Mouse (Mus musculus): ENCODE data around the gene Pgc. TPM values are rescaled to one million over a fixed set of nuclear protein-coding genes. Genes with fewer than 3 reads are reported as not detected.

Pgc gene
- polyA plus RNA-seq, 1 experiment from 2014 or later, result not detected

DNA sequence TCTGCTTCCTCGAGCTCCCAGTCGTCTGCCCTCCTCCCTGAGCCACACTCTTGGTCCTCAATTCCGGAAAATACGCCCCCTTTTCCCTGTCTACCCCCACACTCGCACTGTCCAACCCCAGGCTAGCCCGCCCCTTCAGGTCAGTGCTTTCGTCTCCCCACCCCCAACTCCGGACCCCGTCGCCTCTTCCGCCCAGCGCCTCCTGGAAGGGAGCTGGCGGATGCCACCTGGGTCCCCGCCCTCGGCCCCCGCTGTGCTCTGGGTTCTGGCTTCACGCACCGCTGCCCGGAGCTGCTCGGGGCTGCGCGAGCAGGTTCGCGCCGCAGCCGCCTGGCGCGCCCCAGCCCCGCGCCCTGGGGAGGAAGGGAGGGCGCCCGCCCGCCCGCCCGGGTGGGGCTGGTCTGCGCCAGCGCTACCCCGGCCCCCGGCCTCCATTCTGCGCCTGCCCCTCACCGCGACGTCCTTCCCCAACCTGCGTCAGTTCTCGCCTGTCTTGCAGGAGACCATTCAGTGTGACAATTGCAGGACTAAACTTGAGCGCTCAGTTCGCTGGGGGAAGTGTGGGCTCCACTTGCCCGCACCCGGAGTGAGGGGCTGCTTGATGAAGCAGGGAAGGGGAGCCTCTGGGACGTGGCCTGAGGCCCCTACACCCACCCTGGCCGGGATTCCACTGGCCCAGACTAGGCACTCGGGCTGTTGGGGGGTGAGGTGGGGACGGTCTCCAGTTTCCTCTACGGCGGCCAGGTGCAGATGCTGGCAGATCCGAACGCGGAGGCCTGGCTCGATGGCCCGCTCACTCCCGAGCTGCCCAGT, 11.6 kb downstream of the Pgc start:
- Histone ChIP-seq H3K4me1 (replicated peaks) (peaks cover 27% of the 10 kb centered on the region), H3K4me3 (replicated peaks) (peak overlapping the region; percentile 74), H3K27ac (peak overlapping the region; percentile 84), H3K9ac (replicated peaks) (peak overlapping the region; percentile 69), H3K9me3 (no peaks in the 10 kb centered on the region), H3K27me3 (peaks cover 27% of the 10 kb centered on the region), H3K4me2 (peak overlapping the region; percentile 98), H3K36me3 (no peaks in the 10 kb centered on the region)
- WGBS, result under 1% methylated on average over 56 of the region's 61 CpGs
- ATAC-seq (ENCODE audit: insufficient number of reproducible peaks, insufficient read depth, low FRiP score, low TSS enrichment, low read depth), result peak; percentile 44

DNA sequence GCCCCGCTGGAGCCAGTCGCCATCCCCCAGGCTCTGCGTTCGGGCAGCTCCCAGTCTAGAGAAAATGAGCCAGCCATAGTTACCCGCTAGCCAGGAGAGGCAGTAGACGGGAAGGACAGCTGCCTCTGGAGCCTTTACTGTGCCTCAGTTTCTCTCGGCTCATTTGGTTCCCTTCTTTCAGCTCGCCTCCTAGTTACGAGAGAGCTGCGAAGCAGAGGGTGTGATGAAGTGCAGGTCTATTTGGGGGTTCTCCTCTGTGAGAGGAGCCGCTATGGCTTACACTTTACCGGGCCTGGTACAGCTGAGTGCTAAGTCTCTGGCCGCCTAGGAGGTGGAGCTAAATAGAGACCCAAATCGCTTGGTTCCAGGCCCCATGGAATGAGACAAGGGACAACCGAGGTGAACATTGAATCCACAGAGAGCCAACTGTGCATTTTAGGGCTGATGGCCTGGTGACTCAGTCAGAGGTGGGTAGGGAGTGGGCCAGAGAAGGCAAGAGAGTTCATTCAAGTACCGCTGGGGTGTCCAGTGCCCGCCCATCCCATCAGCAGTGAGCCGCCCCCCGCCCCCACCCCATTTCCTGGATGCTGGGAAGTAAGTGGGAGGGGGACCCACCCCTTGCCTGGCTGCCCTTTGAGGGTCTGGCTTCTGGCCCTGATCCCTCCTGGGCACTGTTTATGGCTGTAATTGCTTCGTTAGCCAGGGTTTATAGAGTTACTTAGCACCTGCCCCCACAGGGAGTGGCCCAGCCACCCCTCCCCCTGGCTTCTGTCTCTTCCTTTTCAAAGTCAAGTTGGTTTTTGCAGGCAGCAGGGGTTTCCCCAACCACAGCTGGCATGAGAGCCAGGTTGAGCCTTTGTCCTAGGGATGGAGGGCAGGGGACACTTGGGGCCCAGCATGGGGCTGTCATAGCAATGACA, 12.5 kb downstream of the Pgc start:
- Histone ChIP-seq H3K27me3 (peaks cover 27% of the 10 kb centered on the region), H3K27ac (peak overlapping the region; percentile 84), H3K9me3 (no peaks in the 10 kb centered on the region), H3K4me2 (peak overlapping the region; percentile 98), H3K36me3 (no peaks in the 10 kb centered on the region), H3K9ac (replicated peaks) (peak overlapping the region; percentile 69), H3K4me1 (replicated peaks) (peaks cover 27% of the 10 kb centered on the region), H3K4me3 (replicated peaks) (peak overlapping the region; percentile 74)
- 0 out of 2 replicates have a peak, but pooled peaks have one; percentile 23 for ATAC-seq (ENCODE audit: insufficient number of reproducible peaks, insufficient read depth, low FRiP score, low TSS enrichment, low read depth)
- WGBS, result 3% methylated on average over 20 of the region's 20 CpGs

DNA sequence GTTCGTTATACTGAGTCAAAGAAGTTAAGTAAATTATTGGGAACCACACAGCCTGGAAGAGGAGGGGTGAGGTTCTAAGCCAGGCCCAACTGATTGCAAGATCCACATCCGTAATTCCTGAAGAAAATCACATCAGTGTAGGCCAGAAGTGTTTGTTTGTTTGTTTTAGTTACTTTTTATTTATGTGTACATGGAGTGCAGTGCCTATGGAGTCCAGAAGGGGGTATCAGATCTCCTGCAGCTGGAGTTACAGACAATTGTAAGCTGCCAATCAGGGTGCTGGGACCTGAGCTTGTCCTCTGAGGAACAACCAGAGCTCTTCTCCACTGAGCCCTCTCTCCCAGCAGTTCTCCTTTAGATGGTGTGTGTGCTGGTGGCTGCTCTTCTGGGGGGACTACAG, 13.5 kb downstream of the Pgc start:
- no peak overlapping the region for H3K4me3 ChIP-seq (replicated peaks)
- no peak for ATAC-seq (ENCODE audit: insufficient number of reproducible peaks, insufficient read depth, low FRiP score, low TSS enrichment, low read depth)
- H3K9me3 ChIP-seq, result peaks cover 8% of the 10 kb centered on the region; the same call in 1 of the 2 replicates
- H3K27me3 ChIP-seq, result peaks cover 27% of the 10 kb centered on the region
- peaks cover 27% of the 10 kb centered on the region for H3K4me1 ChIP-seq (replicated peaks)
- no peak overlapping the region for H3K4me2 ChIP-seq
- H3K36me3 ChIP-seq, result no peaks in the 10 kb centered on the region
- 41% methylated on average over 2 of the region's 2 CpGs for WGBS
- no peak overlapping the region for H3K9ac ChIP-seq (replicated peaks)
- H3K27ac ChIP-seq, result no peak overlapping the region

DNA sequence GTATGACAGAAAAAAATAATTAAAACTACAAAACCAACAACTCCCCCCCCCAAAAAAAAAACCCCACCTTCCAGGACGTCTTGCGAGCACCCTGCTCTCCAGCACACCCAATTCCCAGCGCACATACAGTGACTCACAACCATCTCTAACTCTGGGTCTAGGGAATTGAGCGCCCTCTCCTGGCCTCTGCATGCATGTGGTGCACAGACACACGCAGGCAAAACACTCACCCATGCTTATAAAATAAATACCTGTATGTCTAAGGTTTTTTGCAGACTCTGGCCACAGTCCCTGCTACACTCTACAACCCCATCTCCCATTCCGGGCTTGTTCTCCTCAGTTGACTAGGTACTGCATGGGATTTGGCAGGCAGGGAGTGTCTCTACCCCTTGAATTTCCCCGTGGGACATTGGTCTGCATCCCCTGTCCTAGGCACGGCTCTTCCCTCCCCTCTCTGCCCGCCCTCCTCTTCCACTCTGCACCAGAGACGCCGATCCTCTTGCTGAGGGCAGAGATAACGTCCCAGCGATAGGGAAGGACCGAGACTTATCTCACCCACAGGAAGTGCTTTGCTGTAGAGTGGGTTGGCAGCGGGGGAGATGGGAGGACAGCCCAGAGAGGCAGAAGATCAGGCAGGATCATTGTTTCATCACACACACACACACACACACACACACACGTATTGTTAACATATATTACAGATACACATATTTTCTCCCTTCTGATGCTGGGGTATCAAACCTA, 16.5 kb downstream of the Pgc start:
- ATAC-seq (ENCODE audit: insufficient number of reproducible peaks, insufficient read depth, low FRiP score, low TSS enrichment, low read depth), result no peak
- peaks cover 20% of the 10 kb centered on the region for H3K27me3 ChIP-seq
- H3K4me2 ChIP-seq, result no peak overlapping the region
- H3K9ac ChIP-seq (replicated peaks), result no peak overlapping the region
- peaks cover 22% of the 10 kb centered on the region for H3K4me1 ChIP-seq (replicated peaks)
- no peak overlapping the region for H3K27ac ChIP-seq
- H3K4me3 ChIP-seq (replicated peaks), result no peak overlapping the region
- peaks cover 8% of the 10 kb centered on the region; the same call in 1 of the 2 replicates for H3K9me3 ChIP-seq
- 42% methylated on average over 16 of the region's 16 CpGs for WGBS
- H3K36me3 ChIP-seq, result no peaks in the 10 kb centered on the region

DNA sequence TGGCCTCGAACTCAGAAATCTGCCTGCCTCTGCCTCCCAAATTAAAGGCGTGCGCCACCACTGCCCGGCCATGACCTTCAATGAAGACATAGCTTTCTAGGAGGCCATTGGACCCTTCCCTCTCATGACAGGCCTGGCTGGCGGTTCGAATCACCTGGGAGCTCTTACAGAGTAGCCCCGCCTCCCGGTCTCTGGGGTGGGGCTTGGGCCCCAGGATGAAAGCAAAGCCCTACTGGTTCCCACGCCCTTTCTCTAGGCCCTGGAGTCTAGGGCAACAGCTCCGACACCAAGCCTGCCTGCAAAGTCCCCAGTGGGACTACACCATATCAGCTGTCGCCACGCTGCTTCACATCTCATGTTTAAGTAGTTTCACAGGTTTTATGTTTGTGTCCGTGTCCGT, 17.4 kb downstream of the Pgc start:
- no peak for ATAC-seq (ENCODE audit: insufficient number of reproducible peaks, insufficient read depth, low FRiP score, low TSS enrichment, low read depth)
- peaks cover 13% of the 10 kb centered on the region for H3K4me1 ChIP-seq (replicated peaks)
- no peak overlapping the region for H3K27ac ChIP-seq
- WGBS, result 95% methylated on average over 14 of the region's 14 CpGs
- H3K4me3 ChIP-seq (replicated peaks), result no peak overlapping the region
- no peak overlapping the region for H3K9ac ChIP-seq (replicated peaks)
- no peaks in the 10 kb centered on the region for H3K36me3 ChIP-seq
- peaks cover 8% of the 10 kb centered on the region; the same call in 1 of the 2 replicates for H3K9me3 ChIP-seq
- no peak overlapping the region for H3K4me2 ChIP-seq
- peaks cover 15% of the 10 kb centered on the region for H3K27me3 ChIP-seq

DNA sequence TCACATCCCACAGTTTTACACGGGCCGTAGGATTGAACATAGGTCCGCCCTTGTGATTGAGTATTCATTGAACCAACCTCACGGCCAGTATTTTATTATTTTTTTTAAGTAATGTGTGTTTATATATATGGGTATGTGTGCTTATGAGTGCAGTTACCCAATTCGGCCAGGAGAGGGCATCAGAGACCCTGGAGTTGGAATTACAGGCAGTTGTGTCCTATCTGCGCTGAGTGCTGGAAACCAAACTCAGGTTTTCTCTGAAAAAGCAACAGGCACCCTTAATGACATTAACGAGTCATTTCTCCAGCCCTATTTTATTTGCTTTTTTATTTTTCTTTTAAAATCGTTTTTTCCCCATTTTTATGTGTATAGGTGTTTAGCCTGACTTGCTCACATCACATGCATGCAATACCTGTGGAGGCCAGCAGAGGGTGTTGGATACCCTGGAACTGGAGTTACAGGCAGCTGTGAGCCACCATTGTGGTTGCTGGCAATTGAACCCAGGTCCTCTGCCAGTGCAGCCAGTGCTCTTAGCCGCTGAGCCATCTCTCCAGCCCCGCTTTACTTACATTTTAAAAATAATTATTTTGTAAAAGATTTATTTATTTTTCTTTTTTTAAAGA, 18.2 kb downstream of the Pgc start:
- no peak for ATAC-seq (ENCODE audit: insufficient number of reproducible peaks, insufficient read depth, low FRiP score, low TSS enrichment, low read depth)
- peaks cover 15% of the 10 kb centered on the region for H3K27me3 ChIP-seq
- no peak overlapping the region for H3K4me3 ChIP-seq (replicated peaks)
- H3K9ac ChIP-seq (replicated peaks), result no peak overlapping the region
- no peak overlapping the region for H3K27ac ChIP-seq
- peaks cover 8% of the 10 kb centered on the region; the same call in 1 of the 2 replicates for H3K9me3 ChIP-seq
- no peak overlapping the region for H3K4me2 ChIP-seq
- H3K36me3 ChIP-seq, result no peaks in the 10 kb centered on the region
- 87% methylated on average over 10 of the region's 10 CpGs for WGBS
- peaks cover 6% of the 10 kb centered on the region for H3K4me1 ChIP-seq (replicated peaks)

DNA sequence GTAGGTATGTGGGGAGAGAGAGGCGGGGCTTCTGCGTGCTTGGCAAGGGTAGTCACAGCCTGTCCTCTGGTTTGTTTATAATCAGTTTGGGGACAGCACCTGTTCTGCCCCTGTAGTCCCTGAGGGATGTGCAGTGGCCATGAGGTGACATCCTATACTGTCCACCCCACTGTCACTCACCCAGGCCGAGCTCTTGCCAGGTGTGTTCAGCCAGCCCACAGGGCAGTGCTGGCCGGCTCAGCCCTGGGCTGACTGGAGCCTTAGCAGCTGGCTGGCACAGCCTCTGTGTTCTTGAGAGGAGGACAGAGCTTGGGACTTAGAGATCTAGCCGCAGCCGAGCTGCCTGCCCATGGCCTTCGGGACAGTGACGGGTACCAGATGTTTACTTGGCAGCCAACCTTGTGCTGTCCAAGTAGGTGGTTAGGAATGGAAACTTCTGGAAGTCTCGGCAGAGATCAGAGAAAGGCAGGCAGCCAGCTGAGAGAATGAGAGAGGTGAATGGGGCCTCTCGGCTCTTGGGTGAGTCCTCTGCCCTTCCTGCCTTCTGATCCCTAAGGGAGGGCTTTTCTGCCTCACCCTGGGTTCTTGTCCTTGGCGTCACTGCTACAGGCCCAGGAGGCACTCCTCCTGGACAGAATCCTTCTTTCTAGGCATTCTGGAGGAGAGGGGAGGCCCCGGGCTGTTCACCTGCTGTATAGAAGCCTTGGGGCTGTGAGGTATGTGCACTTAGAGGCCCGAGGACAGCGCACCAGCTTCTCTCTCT, 22.3 kb downstream of the Pgc start:
- H3K27ac ChIP-seq, result no peak overlapping the region
- peaks cover 14% of the 10 kb centered on the region; the same call in 1 of the 2 replicates for H3K9me3 ChIP-seq
- no peak overlapping the region for H3K4me2 ChIP-seq
- no peak overlapping the region for H3K4me3 ChIP-seq (replicated peaks)
- H3K27me3 ChIP-seq, result no peaks in the 10 kb centered on the region; the same call in 1 of the 2 replicates
- no peak for ATAC-seq (ENCODE audit: insufficient number of reproducible peaks, insufficient read depth, low FRiP score, low TSS enrichment, low read depth)
- H3K9ac ChIP-seq (replicated peaks), result no peak overlapping the region
- 63% methylated on average over 14 of the region's 14 CpGs for WGBS
- no peaks in the 10 kb centered on the region for H3K4me1 ChIP-seq (replicated peaks)
- H3K36me3 ChIP-seq, result no peaks in the 10 kb centered on the region

DNA sequence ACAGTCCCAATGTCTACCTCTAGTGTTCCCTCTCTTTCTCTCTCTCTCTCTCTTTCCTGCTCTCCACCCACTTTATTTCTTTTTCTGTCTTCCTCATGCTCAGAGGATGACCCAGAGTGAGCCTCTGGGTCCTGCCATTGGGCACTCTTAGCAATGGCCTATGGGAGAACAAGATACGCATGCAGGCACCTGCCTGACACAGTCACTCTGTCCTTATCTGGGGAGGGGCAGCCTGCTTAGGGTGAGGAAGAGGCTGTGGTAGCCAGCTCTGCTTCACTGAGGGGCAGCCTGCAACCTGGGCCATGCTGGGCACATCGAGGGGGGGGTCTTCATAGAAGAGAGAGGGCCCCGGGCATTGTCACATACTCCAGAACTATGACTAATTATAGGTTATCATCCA, 23.0 kb downstream of the Pgc start:
- Histone ChIP-seq H3K4me1 (replicated peaks) (no peaks in the 10 kb centered on the region), H3K9me3 (peaks cover 12% of the 10 kb centered on the region; the same call in 1 of the 2 replicates), H3K27ac (no peak overlapping the region), H3K36me3 (no peaks in the 10 kb centered on the region), H3K27me3 (no peaks in the 10 kb centered on the region), H3K9ac (replicated peaks) (no peak overlapping the region), H3K4me3 (replicated peaks) (no peak overlapping the region), H3K4me2 (no peak overlapping the region)
- no peak for ATAC-seq (ENCODE audit: insufficient number of reproducible peaks, insufficient read depth, low FRiP score, low TSS enrichment, low read depth)
- whole genome bisulfite sequencing, result 73% methylated on average over 3 of the region's 3 CpGs

DNA sequence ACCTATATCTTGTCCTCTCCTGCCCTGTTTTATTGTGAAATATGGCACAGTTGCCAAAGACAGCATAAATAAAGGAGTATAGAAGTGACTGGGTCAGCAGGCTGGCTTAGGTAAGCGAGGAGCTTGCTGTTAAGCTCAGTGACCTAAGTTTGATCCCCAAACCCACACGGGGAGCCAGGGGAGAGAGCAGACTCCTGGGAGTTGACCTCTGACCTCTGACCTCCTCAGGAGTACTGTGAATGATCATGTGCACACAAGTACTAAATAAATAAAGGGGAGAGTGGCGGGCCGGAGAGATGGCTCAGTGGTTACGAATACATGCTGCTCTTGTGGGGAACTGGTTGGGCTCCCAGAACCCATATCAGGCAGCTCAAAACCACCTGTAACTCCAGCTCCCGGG, 23.5 kb downstream of the Pgc start:
- H3K36me3 ChIP-seq, result no peaks in the 10 kb centered on the region
- H3K4me3 ChIP-seq (replicated peaks), result no peak overlapping the region
- no peaks in the 10 kb centered on the region for H3K27me3 ChIP-seq
- H3K4me1 ChIP-seq (replicated peaks), result no peaks in the 10 kb centered on the region
- no peak for ATAC-seq (ENCODE audit: insufficient number of reproducible peaks, insufficient read depth, low FRiP score, low TSS enrichment, low read depth)
- no peak overlapping the region for H3K27ac ChIP-seq
- no peak overlapping the region for H3K4me2 ChIP-seq
- H3K9ac ChIP-seq (replicated peaks), result no peak overlapping the region
- H3K9me3 ChIP-seq, result peaks cover 7% of the 10 kb centered on the region; the same call in 1 of the 2 replicates
- WGBS, result 53% methylated on average over 6 of the region's 6 CpGs

DNA sequence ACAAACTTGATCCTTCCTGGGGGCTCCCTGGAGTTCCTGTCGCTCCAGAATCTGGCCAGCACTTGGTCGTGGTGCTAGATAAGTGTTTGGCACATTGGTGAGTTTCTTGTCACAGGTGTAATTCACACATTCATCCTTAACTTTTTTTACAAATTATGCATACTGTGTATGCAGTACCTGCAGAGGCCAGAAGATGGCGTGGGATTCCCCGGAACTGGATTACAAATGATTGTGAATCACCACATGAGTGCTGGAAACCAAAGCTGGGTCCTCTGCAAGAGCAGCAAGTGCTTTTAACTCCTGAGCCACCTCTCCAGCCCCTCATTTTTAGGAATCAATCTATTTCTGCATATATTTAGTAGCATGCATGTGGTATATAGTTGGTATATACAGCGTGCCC, 25.2 kb downstream of the Pgc start:
- WGBS, result 72% methylated on average over 5 of the region's 5 CpGs
- 0 out of 2 replicates have a peak, but pooled peaks cover 6% of the 10 kb centered on the region for H3K9me3 ChIP-seq

More for the DNA sequence above, 25.2 kb downstream of the Pgc start:
- H3K9ac ChIP-seq (replicated peaks), result no peak overlapping the region
- H3K4me3 ChIP-seq (replicated peaks), result no peak overlapping the region
- no peak overlapping the region for H3K27ac ChIP-seq
- H3K27me3 ChIP-seq, result no peaks in the 10 kb centered on the region
- no peaks in the 10 kb centered on the region for H3K4me1 ChIP-seq (replicated peaks)
- H3K4me2 ChIP-seq, result no peak overlapping the region
- H3K36me3 ChIP-seq, result no peaks in the 10 kb centered on the region
- no peak for ATAC-seq (ENCODE audit: insufficient number of reproducible peaks, insufficient read depth, low FRiP score, low TSS enrichment, low read depth)
